Mouse (Mus musculus) heart, adult 2 months (tissue): ENCODE results near the gene Heatr1.

Source experiments
- CTCF ChIP-seq: fragments of 200-600 bp; IDR thresholded peaks from 2 replicates; pipeline ENCODE4 v1.8.1; 2022; ENCODE audit warnings: antibody characterized with exemption, mild to moderate bottlenecking, moderate library complexity
- EP300 ChIP-seq: fragments of 200-500 bp; IDR thresholded peaks from 2 replicates; pipeline ENCODE4 v1.6.1; 2011; ENCODE audit warnings: low read depth, low read length, control low read depth; ENCODE audit not compliant: insufficient read depth
- POLR2A ChIP-seq: fragments of 200-500 bp; IDR thresholded peaks from 2 replicates; pipeline ENCODE4 v1.6.1; 2011; ENCODE audit warnings: mild to moderate bottlenecking, low read depth, low read length, control low read depth; ENCODE audit not compliant: insufficient read depth

GRCm38 (mm10) chr13:12440813-12441212 lies 46.0 kb downstream of the Heatr1 start:
- no peak for TF ChIP-seq CTCF
- no peak for TF ChIP-seq POLR2A
- TF ChIP-seq EP300: no peak
